Mouse (Mus musculus): ENCODE data around the gene Mup5. TPM values are rescaled to one million over a fixed set of nuclear protein-coding genes. Genes with fewer than 3 reads are reported as not detected.

Gene Mup5
- not detected in 2 replicates for polyA plus RNA-seq (2012; rRNA removed)
- not detected in 2 replicates for polyA plus RNA-seq (2014; fragmentation: Nextera tagmentation; extraction: Ambion mirVana)

- Histone ChIP-seq H3K27me3 (ENCODE audit: control insufficient read depth, insufficient read depth, low read length) (no peaks in the 10 kb centered on the region), H3K9ac (ENCODE audit: low read depth, low read length, severe bottlenecking) (no peak within 1 kb of the TSS), H3K4me2 (replicated peaks; ENCODE audit: low read depth, low read length, severe bottlenecking) (no peak within 1 kb of the TSS), H3K4me1 (ENCODE audit: control insufficient read depth, insufficient read depth, low read length) (no peaks in the 10 kb centered on the region), H3K27ac (replicated peaks; ENCODE audit: low read depth, low read length) (no peak within 1 kb of the TSS), H3K9me3 (ENCODE audit: control insufficient read depth, low read length) (no peaks in the 10 kb centered on the region), H3K36me3 (ENCODE audit: control insufficient read depth, insufficient read depth, low read length) (no peaks in the 10 kb centered on the region), H3K4me3 (replicated peaks; ENCODE audit: low read length) (no peak within 1 kb of the TSS)
- DNase-seq (ENCODE audit: low spot score) = no peak
- TF ChIP-seq POLR2A (IDR thresholded peaks at IDR 0.05; ENCODE audit: borderline replicate concordance, extremely low read depth, insufficient read depth, insufficient read length) = no peak
- WGBS = 69% methylated on average over 4 of the region's 4 CpGs
- no peak for ATAC-seq (ENCODE audit: low FRiP score, low read depth)
These were observed at the start of gene Mup5 for GRCm38 (mm10) chr4:61834952-61835708. TSS of gene Mup5 (minus strand) at chr4:61835233.

- H3K4me3 ChIP-seq (replicated peaks; ENCODE audit: low read length) = no peak overlapping the region
- no peak for TF ChIP-seq POLR2A (IDR thresholded peaks at IDR 0.05; ENCODE audit: borderline replicate concordance, extremely low read depth, insufficient read depth, insufficient read length)
- WGBS = 51% methylated on average over 4 of the region's 4 CpGs
- H3K27ac ChIP-seq (replicated peaks; ENCODE audit: low read depth, low read length) = no peak overlapping the region
- H3K36me3 ChIP-seq (ENCODE audit: control insufficient read depth, insufficient read depth, low read length) = no peaks in the 10 kb centered on the region
- ATAC-seq (ENCODE audit: low FRiP score, low read depth) (no peak), DNase-seq (ENCODE audit: low spot score) (no peak)
- no peaks in the 10 kb centered on the region for H3K27me3 ChIP-seq (ENCODE audit: control insufficient read depth, insufficient read depth, low read length)
- no peak overlapping the region for H3K9ac ChIP-seq (ENCODE audit: low read depth, low read length, severe bottlenecking)
- no peak overlapping the region for H3K4me2 ChIP-seq (replicated peaks; ENCODE audit: low read depth, low read length, severe bottlenecking)
- no peaks in the 10 kb centered on the region for H3K9me3 ChIP-seq (ENCODE audit: control insufficient read depth, low read length)
- H3K4me1 ChIP-seq (ENCODE audit: control insufficient read depth, insufficient read depth, low read length) = no peaks in the 10 kb centered on the region
These were observed 23.1 kb upstream of the Mup5 start for GRCm38 (mm10) chr4:61858160-61858559.

GRCm38 (mm10) chr4:61855831-61856698 is 21.0 kb upstream of the Mup5 start:
- TF ChIP-seq POLR2A (IDR thresholded peaks at IDR 0.05; ENCODE audit: borderline replicate concordance, extremely low read depth, insufficient read depth, insufficient read length) = no peak
- Histone ChIP-seq H3K4me2 (replicated peaks; ENCODE audit: low read depth, low read length, severe bottlenecking) (no peak overlapping the region), H3K4me1 (ENCODE audit: control insufficient read depth, insufficient read depth, low read length) (no peaks in the 10 kb centered on the region), H3K9ac (ENCODE audit: low read depth, low read length, severe bottlenecking) (no peak overlapping the region), H3K27ac (replicated peaks; ENCODE audit: low read depth, low read length) (no peak overlapping the region), H3K27me3 (ENCODE audit: control insufficient read depth, insufficient read depth, low read length) (no peaks in the 10 kb centered on the region), H3K36me3 (ENCODE audit: control insufficient read depth, insufficient read depth, low read length) (no peaks in the 10 kb centered on the region), H3K9me3 (ENCODE audit: control insufficient read depth, low read length) (no peaks in the 10 kb centered on the region), H3K4me3 (replicated peaks; ENCODE audit: low read length) (no peak overlapping the region)
- 82% methylated on average over 18 of the region's 18 CpGs for WGBS
- DNase-seq (ENCODE audit: low spot score) (no peak), ATAC-seq (ENCODE audit: low FRiP score, low read depth) (no peak)

- Histone ChIP-seq H3K9me3 (ENCODE audit: control insufficient read depth, low read length) (no peaks in the 10 kb centered on the region), H3K27me3 (ENCODE audit: control insufficient read depth, insufficient read depth, low read length) (no peaks in the 10 kb centered on the region), H3K36me3 (ENCODE audit: control insufficient read depth, insufficient read depth, low read length) (no peaks in the 10 kb centered on the region), H3K9ac (ENCODE audit: low read depth, low read length, severe bottlenecking) (no peak overlapping the region), H3K4me1 (ENCODE audit: control insufficient read depth, insufficient read depth, low read length) (no peaks in the 10 kb centered on the region), H3K4me2 (replicated peaks; ENCODE audit: low read depth, low read length, severe bottlenecking) (no peak overlapping the region), H3K27ac (replicated peaks; ENCODE audit: low read depth, low read length) (no peak overlapping the region), H3K4me3 (replicated peaks; ENCODE audit: low read length) (no peak overlapping the region)
- no peak for ATAC-seq (ENCODE audit: low FRiP score, low read depth)
- DNase-seq (ENCODE audit: low spot score) = no peak
- WGBS = 82% methylated on average over 6 of the region's 6 CpGs
- TF ChIP-seq POLR2A (IDR thresholded peaks at IDR 0.05; ENCODE audit: borderline replicate concordance, extremely low read depth, insufficient read depth, insufficient read length) = no peak
These were observed 20.3 kb upstream of the Mup5 start for GRCm38 (mm10) chr4:61855344-61855743.

GRCm38 (mm10) chr4:61844758-61845455 is 9.9 kb upstream of the Mup5 start:
- Histone ChIP-seq H3K27ac (replicated peaks; ENCODE audit: low read depth, low read length) (no peak overlapping the region), H3K4me1 (ENCODE audit: control insufficient read depth, insufficient read depth, low read length) (no peaks in the 10 kb centered on the region), H3K9me3 (ENCODE audit: control insufficient read depth, low read length) (no peaks in the 10 kb centered on the region), H3K4me3 (replicated peaks; ENCODE audit: low read length) (no peak overlapping the region), H3K4me2 (replicated peaks; ENCODE audit: low read depth, low read length, severe bottlenecking) (no peak overlapping the region), H3K36me3 (ENCODE audit: control insufficient read depth, insufficient read depth, low read length) (no peaks in the 10 kb centered on the region), H3K9ac (ENCODE audit: low read depth, low read length, severe bottlenecking) (no peak overlapping the region), H3K27me3 (ENCODE audit: control insufficient read depth, insufficient read depth, low read length) (no peaks in the 10 kb centered on the region)
- 89% methylated on average over 5 of the region's 5 CpGs for WGBS
- ATAC-seq (ENCODE audit: low FRiP score, low read depth) = no peak
- DNase-seq (ENCODE audit: low spot score) = no peak
- no peak for TF ChIP-seq POLR2A (IDR thresholded peaks at IDR 0.05; ENCODE audit: borderline replicate concordance, extremely low read depth, insufficient read depth, insufficient read length)
